ENCODE assay signal across 7 mouse cellular contexts in the genomic region with DNA sequence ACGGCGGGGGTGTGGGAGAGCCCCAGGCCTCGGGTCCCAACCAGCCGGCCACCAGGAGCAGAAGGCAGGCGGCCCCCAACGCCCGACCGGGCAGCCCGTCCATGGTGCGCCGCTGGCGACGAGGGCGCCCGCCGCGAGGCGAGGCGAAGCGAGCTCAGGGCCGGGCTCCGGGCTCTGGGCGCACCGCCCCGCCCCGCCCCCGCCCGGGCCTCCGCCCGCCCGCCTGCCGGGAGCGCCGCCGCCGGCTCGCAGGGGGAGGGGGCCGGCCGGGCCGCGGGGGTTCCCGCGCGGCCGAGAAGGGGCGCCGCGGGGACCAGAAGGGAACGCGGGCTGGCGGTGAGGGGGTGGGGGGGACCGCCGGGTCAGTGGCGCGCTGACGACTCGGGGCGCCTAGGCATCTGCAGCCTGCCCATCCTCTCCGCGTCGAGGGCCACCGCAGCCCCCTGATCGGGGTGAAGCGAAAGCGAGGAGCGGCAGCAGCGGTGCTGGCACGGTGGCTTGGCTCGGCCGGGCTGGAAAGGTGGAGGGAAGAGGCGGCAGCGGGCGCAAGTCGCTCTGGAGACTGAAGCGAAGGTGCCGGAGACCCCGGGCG. TPM values are rescaled to one million over a fixed set of nuclear protein-coding genes. Genes with fewer than 3 reads are reported as not detected.
DNase-seq lines count a peak whose midpoint lies in the region; ATAC-seq and TF ChIP-seq lines count a peak whose summit lies in the region.

No protein-coding gene starts in this region.

- H3K27ac ChIP-seq in testis, adult 2 months (ENCODE audit: control insufficient read depth, insufficient read depth, low read depth, low read length), result peak overlapping the region; percentile 63
- H3K27ac ChIP-seq in embryonic facial prominence, embryonic 11.5 days (replicated peaks; ENCODE audit: low read depth, low read length), result no peak overlapping the region
- H3K27ac ChIP-seq in heart, embryonic 15.5 days, result no peak overlapping the region
- no peak overlapping the region for H3K27ac ChIP-seq in limb, embryonic 11.5 days (replicated peaks; ENCODE audit: low read depth, low read length)
- H3K27ac ChIP-seq in midbrain, embryonic 15.5 days, result peak overlapping the region; percentile 55

- peak overlapping the region; percentile 65 for H3K9ac ChIP-seq in embryonic facial prominence, embryonic 11.5 days (replicated peaks; ENCODE audit: low read length)
- H3K9ac ChIP-seq in heart, embryonic 15.5 days, result peak overlapping the region; percentile 74
- H3K9ac ChIP-seq in limb, embryonic 11.5 days (ENCODE audit: low read length), result peak overlapping the region; percentile 52
- peak overlapping the region; percentile 40 for H3K9ac ChIP-seq in midbrain, embryonic 15.5 days

- H3K27me3 ChIP-seq in testis, adult 2 months (ENCODE audit: control insufficient read depth, insufficient read depth, low read length), result no peaks in the 10 kb centered on the region
- H3K27me3 ChIP-seq in embryonic facial prominence, embryonic 11.5 days (ENCODE audit: control insufficient read depth, insufficient read depth, low read length), result peaks cover 51% of the 10 kb centered on the region
- H3K27me3 ChIP-seq in heart, embryonic 15.5 days, result peaks cover 91% of the 10 kb centered on the region
- H3K27me3 ChIP-seq in limb, embryonic 11.5 days (ENCODE audit: control insufficient read depth, insufficient read depth, low read length), result peaks cover 65% of the 10 kb centered on the region
- H3K27me3 ChIP-seq in midbrain, embryonic 15.5 days (replicated peaks), result peaks cover 69% of the 10 kb centered on the region

- no peaks in the 10 kb centered on the region for H3K9me3 ChIP-seq in embryonic facial prominence, embryonic 11.5 days (replicated peaks; ENCODE audit: control insufficient read depth, low read length)
- H3K9me3 ChIP-seq in heart, embryonic 15.5 days (replicated peaks), result no peaks in the 10 kb centered on the region
- no peaks in the 10 kb centered on the region for H3K9me3 ChIP-seq in limb, embryonic 11.5 days (ENCODE audit: control insufficient read depth, low read length)
- no peaks in the 10 kb centered on the region for H3K9me3 ChIP-seq in midbrain, embryonic 15.5 days

- no peak for TF ChIP-seq POLR2A in testis, adult 2 months (IDR thresholded peaks at IDR 0.05; ENCODE audit: control insufficient read depth, low read depth, low read length)

- H3K4me1 ChIP-seq in testis, adult 2 months (ENCODE audit: control insufficient read depth, insufficient read depth, low read length), result peaks cover 27% of the 10 kb centered on the region
- peaks cover 9% of the 10 kb centered on the region for H3K4me1 ChIP-seq in embryonic facial prominence, embryonic 11.5 days (ENCODE audit: control insufficient read depth, insufficient read depth, low read length)
- peaks cover 29% of the 10 kb centered on the region for H3K4me1 ChIP-seq in heart, embryonic 15.5 days (replicated peaks)
- peaks cover 20% of the 10 kb centered on the region for H3K4me1 ChIP-seq in limb, embryonic 11.5 days (ENCODE audit: control insufficient read depth, insufficient read depth, low read length)
- H3K4me1 ChIP-seq in midbrain, embryonic 15.5 days, result peaks cover 40% of the 10 kb centered on the region

- ATAC-seq in embryonic facial prominence, embryonic 11.5 days (replicated peaks; ENCODE audit: insufficient number of reproducible peaks, low FRiP score, low TSS enrichment, low read depth), result no peak
- ATAC-seq in heart, embryonic 15.5 days (replicated peaks; ENCODE audit: insufficient number of reproducible peaks, insufficient read depth, low FRiP score, low read depth), result peak; percentile 43
- peak; percentile 27; the same call in 1 of the 2 replicates for ATAC-seq in limb, embryonic 11.5 days (ENCODE audit: insufficient number of reproducible peaks, low FRiP score, low TSS enrichment, low read depth)
- ATAC-seq in midbrain, embryonic 15.5 days (replicated peaks), result peak; percentile 25

- H3K36me3 ChIP-seq in testis, adult 2 months (ENCODE audit: control insufficient read depth, insufficient read depth, low read length), result no peaks in the 10 kb centered on the region
- H3K36me3 ChIP-seq in embryonic facial prominence, embryonic 11.5 days (replicated peaks; ENCODE audit: control insufficient read depth, insufficient read depth, low read depth, low read length), result no peaks in the 10 kb centered on the region
- no peaks in the 10 kb centered on the region for H3K36me3 ChIP-seq in heart, embryonic 15.5 days
- H3K36me3 ChIP-seq in limb, embryonic 11.5 days (ENCODE audit: control insufficient read depth, insufficient read depth, low read length), result no peaks in the 10 kb centered on the region
- no peaks in the 10 kb centered on the region for H3K36me3 ChIP-seq in midbrain, embryonic 15.5 days (replicated peaks)

- DNase-seq in testis, postnatal 14 days (ENCODE audit: low spot score), result no peak
- peak; percentile 42 for DNase-seq in embryonic facial prominence, embryonic 11.5 days (ENCODE audit: low spot score)
- DNase-seq in limb, embryonic 11.5 days (ENCODE audit: low spot score), result peak; percentile 62
- no peak for DNase-seq in frontal cortex, postnatal 25 days (ENCODE audit: low spot score in 2 of 2)

- no peak for TF ChIP-seq CTCF in testis, adult 2 months (IDR thresholded peaks at IDR 0.05; ENCODE audit: control insufficient read depth, insufficient read depth, insufficient replicate concordance, low read depth, low read length)

- peak overlapping the region; percentile 82 for H3K4me3 ChIP-seq in testis, adult 2 months (ENCODE audit: control insufficient read depth, low read depth, low read length)
- peak overlapping the region; percentile 53 for H3K4me3 ChIP-seq in embryonic facial prominence, embryonic 11.5 days (ENCODE audit: low read depth, low read length)
- peak overlapping the region; percentile 76 for H3K4me3 ChIP-seq in heart, embryonic 15.5 days
- peak overlapping the region; percentile 52 for H3K4me3 ChIP-seq in limb, embryonic 11.5 days (ENCODE audit: low read depth, low read length)
- peak overlapping the region; percentile 44 for H3K4me3 ChIP-seq in midbrain, embryonic 15.5 days

- H3K4me2 ChIP-seq in embryonic facial prominence, embryonic 11.5 days (ENCODE audit: low read depth, low read length), result peak overlapping the region; percentile 98
- H3K4me2 ChIP-seq in heart, embryonic 15.5 days, result peak overlapping the region; percentile 100
- H3K4me2 ChIP-seq in limb, embryonic 11.5 days (ENCODE audit: low read depth, severe bottlenecking), result peak overlapping the region; percentile 98
- H3K4me2 ChIP-seq in midbrain, embryonic 15.5 days, result peak overlapping the region; percentile 84

- WGBS in embryonic facial prominence, embryonic 11.5 days, result under 1% methylated on average over 30 of the region's 78 CpGs
- WGBS in heart, embryonic 15.5 days, result under 1% methylated on average over 40 of the region's 78 CpGs
- WGBS in limb, embryonic 11.5 days, result under 1% methylated on average over 44 of the region's 78 CpGs
- WGBS in midbrain, embryonic 15.5 days, result under 1% methylated on average over 68 of the region's 78 CpGs

RNA-seq across cellular contexts. Expression of a gene that starts 1.0 kb away (rescaled TPM):
- polyA plus RNA-seq in testis, adult 2 months (2012; rRNA removed), result 7.3 and 8.8 TPM in 2 replicates
- 0.11 and 0.17 TPM in 2 replicates for polyA plus RNA-seq in embryonic facial prominence, embryonic 11.5 days (2014; fragmentation: Nextera tagmentation; extraction: Ambion mirVana)
- 0.48 and 0.62 TPM in 2 replicates for polyA plus RNA-seq in heart, embryonic 15.5 days (2015; fragmentation: Nextera tagmentation; extraction: Ambion mirVana)
- polyA plus RNA-seq in limb, embryonic 11.5 days (2014; fragmentation: Nextera tagmentation; extraction: Ambion mirVana), result 0.09 and 0.15 TPM in 2 replicates
- 2.4 and 2.5 TPM in 2 replicates for polyA plus RNA-seq in midbrain, embryonic 15.5 days (2015; fragmentation: Nextera tagmentation; extraction: Ambion mirVana)

Comparison
In these comparisons a context has a peak if more than half of its experiments do, and no peak if none do; other contexts are left out.
1. H3K27ac ChIP-seq: peak in testis, adult 2 months (single experiment) and midbrain, embryonic 15.5 days (single experiment); none in embryonic facial prominence, embryonic 11.5 days (single experiment), heart, embryonic 15.5 days (single experiment) and limb, embryonic 11.5 days (single experiment).
2. DNase-seq: peak in embryonic facial prominence, embryonic 11.5 days (single experiment) and limb, embryonic 11.5 days (single experiment); none in testis, postnatal 14 days (single experiment) and frontal cortex, postnatal 25 days (0 of 2).
3. Peak in every context shown above with its lines, with median percentiles within 50 percentile points of each other: H3K4me3 ChIP-seq, H3K4me2 ChIP-seq and H3K9ac ChIP-seq.